Mouse (Mus musculus): ENCODE results near the gene Mxra7. TPM values are rescaled to one million over a fixed set of nuclear protein-coding genes. Genes with fewer than 3 reads are reported as not detected.

Gene Mxra7
- polyA plus RNA-seq, 1 experiment from 2014 or later = 18.4 TPM

DNA sequence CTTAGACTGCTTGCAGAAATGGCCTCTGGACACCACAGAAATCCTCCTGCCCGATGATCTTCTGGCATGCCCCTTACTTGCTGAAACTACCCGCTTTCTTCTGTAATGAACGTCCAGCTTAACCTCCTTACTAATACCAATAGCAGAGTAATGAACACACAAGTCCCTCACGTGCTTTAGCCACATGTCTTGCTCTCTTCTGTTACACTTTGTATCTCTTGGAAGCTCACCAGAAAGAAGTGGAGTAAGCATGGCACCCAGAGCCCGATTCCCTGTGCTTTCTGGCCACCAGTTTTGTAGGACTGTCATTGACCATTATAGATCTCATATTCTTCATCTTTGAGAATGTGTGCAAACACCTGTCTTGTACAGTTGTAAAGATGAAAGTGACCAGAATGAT lies 58.0 kb downstream of the Mxra7 start:
- H3K9me3 ChIP-seq (ENCODE audit: control insufficient read depth, low read length) = no peaks in the 10 kb centered on the region
- no peak for ATAC-seq (ENCODE audit: low FRiP score, low TSS enrichment)
- WGBS = 81% methylated on average over 5 of the region's 5 CpGs

DNA sequence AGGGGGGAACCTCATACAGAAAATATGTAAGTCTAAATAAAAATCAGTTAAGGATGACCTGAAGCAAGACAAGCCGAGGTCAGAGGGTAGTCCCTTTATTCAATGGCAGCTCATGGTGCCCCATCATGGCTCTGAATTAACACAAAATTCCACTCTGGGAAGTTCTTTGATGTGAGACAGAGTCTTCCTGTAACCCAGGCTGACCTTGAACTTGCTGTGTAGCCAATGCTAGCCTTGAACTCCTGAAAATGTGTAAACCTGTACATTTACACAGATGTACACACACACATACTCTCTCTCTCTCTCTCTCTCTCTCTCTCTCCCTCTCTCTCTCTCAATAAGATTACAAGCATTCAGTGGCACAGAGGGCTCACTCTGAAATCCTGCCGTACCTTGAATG lies 62.9 kb downstream of the Mxra7 start:
- Histone ChIP-seq H3K9me3 (ENCODE audit: control insufficient read depth, low read length) (no peaks in the 10 kb centered on the region), H3K27ac (replicated peaks) (no peak overlapping the region), H3K36me3 (ENCODE audit: control insufficient read depth, insufficient read depth, low read length) (no peaks in the 10 kb centered on the region), H3K4me2 (replicated peaks; ENCODE audit: low read depth) (no peak overlapping the region), H3K27me3 (ENCODE audit: control insufficient read depth, insufficient read depth, low read length) (no peaks in the 10 kb centered on the region), H3K4me1 (replicated peaks; ENCODE audit: control insufficient read depth, insufficient read depth) (no peaks in the 10 kb centered on the region), H3K9ac (ENCODE audit: low read length) (no peak overlapping the region), H3K4me3 (ENCODE audit: low read depth, low read length) (no peak overlapping the region)
- WGBS = 90% methylated on average over 2 of the region's 2 CpGs
- TF ChIP-seq EP300 (optimal IDR thresholded peaks at IDR 0.05) (no peak), CTCF (IDR thresholded peaks at IDR 0.05; ENCODE audit: low read depth) (no peak)
- DNase-seq (ENCODE audit: low spot score) (no peak), ATAC-seq (ENCODE audit: low FRiP score, low TSS enrichment) (no peak)

More for the DNA sequence above, 58.0 kb downstream of the Mxra7 start:
- Histone ChIP-seq H3K9ac (ENCODE audit: low read length) (no peak overlapping the region), H3K36me3 (ENCODE audit: control insufficient read depth, insufficient read depth, low read length) (no peaks in the 10 kb centered on the region), H3K4me3 (ENCODE audit: low read depth, low read length) (no peak overlapping the region), H3K4me2 (replicated peaks; ENCODE audit: low read depth) (no peak overlapping the region), H3K27me3 (ENCODE audit: control insufficient read depth, insufficient read depth, low read length) (no peaks in the 10 kb centered on the region), H3K27ac (replicated peaks) (no peak overlapping the region), H3K4me1 (replicated peaks; ENCODE audit: control insufficient read depth, insufficient read depth) (no peaks in the 10 kb centered on the region)
- no peak for TF ChIP-seq CTCF (IDR thresholded peaks at IDR 0.05; ENCODE audit: low read depth)
- no peak for TF ChIP-seq EP300 (optimal IDR thresholded peaks at IDR 0.05)
- no peak for DNase-seq (ENCODE audit: low spot score)

DNA sequence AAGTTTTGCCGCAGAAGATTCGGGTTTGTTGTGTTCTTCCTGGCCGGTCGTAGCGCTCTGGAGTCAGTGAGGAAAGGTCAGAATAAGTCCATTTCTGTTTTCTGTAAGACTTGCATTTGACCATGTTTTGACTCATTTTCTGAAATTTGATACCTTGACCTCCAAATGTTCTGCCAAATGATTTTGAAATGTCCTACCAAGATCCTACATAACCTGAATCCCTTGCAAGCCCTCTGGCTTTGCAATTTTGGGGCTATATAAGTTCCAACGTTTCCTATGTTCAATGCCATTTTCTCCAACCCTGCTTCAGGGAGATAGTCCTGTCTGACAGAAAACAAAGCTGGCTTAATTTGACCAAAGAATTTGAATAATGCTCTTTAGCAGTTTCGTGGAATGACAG lies 63.5 kb downstream of the Mxra7 start:
- H3K9ac ChIP-seq (ENCODE audit: low read length) = no peak overlapping the region
- H3K27me3 ChIP-seq (ENCODE audit: control insufficient read depth, insufficient read depth, low read length) = no peaks in the 10 kb centered on the region
- no peaks in the 10 kb centered on the region for H3K4me1 ChIP-seq (replicated peaks; ENCODE audit: control insufficient read depth, insufficient read depth)
- no peaks in the 10 kb centered on the region for H3K36me3 ChIP-seq (ENCODE audit: control insufficient read depth, insufficient read depth, low read length)
- WGBS = 84% methylated on average over 7 of the region's 7 CpGs
- DNase-seq (ENCODE audit: low spot score) (no peak), ATAC-seq (ENCODE audit: low FRiP score, low TSS enrichment) (no peak)
- H3K4me3 ChIP-seq (ENCODE audit: low read depth, low read length) = no peak overlapping the region
- H3K4me2 ChIP-seq (replicated peaks; ENCODE audit: low read depth) = no peak overlapping the region
- no peak overlapping the region for H3K27ac ChIP-seq (replicated peaks)
- TF ChIP-seq CTCF (IDR thresholded peaks at IDR 0.05; ENCODE audit: low read depth) = no peak
- no peak for TF ChIP-seq EP300 (optimal IDR thresholded peaks at IDR 0.05)
- H3K9me3 ChIP-seq (ENCODE audit: control insufficient read depth, low read length) = no peaks in the 10 kb centered on the region

DNA sequence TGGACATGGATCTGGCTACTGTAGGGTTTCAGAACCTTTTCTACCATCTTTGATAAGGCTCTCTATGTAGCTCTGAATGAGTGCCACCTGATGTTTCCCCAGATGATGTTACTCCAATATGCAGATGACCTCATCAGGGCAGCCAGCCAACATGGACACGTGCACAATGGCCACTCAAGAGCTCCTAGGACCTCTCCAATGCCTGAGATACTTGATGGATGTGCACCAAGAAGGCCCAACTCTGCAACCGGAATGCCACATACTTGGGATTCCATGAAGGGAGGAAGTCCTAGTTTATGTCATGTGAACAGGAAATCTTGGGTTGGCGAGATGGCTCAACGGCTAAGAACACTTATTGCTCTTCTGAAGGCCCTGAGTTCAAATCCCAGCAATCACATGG lies 72.7 kb downstream of the Mxra7 start:
- Histone ChIP-seq H3K4me3 (ENCODE audit: low read depth, low read length) (no peak overlapping the region), H3K27ac (replicated peaks) (no peak overlapping the region), H3K9me3 (ENCODE audit: control insufficient read depth, low read length) (no peaks in the 10 kb centered on the region), H3K36me3 (ENCODE audit: control insufficient read depth, insufficient read depth, low read length) (no peaks in the 10 kb centered on the region), H3K4me2 (replicated peaks; ENCODE audit: low read depth) (no peak overlapping the region), H3K27me3 (ENCODE audit: control insufficient read depth, insufficient read depth, low read length) (no peaks in the 10 kb centered on the region), H3K9ac (ENCODE audit: low read length) (no peak overlapping the region), H3K4me1 (replicated peaks; ENCODE audit: control insufficient read depth, insufficient read depth) (no peaks in the 10 kb centered on the region)
- no peak for ATAC-seq (ENCODE audit: low FRiP score, low TSS enrichment)
- DNase-seq (ENCODE audit: low spot score) = no peak
- 69% methylated on average over 4 of the region's 4 CpGs for WGBS
- TF ChIP-seq CTCF (IDR thresholded peaks at IDR 0.05; ENCODE audit: low read depth) (no peak), EP300 (optimal IDR thresholded peaks at IDR 0.05) (no peak)

DNA sequence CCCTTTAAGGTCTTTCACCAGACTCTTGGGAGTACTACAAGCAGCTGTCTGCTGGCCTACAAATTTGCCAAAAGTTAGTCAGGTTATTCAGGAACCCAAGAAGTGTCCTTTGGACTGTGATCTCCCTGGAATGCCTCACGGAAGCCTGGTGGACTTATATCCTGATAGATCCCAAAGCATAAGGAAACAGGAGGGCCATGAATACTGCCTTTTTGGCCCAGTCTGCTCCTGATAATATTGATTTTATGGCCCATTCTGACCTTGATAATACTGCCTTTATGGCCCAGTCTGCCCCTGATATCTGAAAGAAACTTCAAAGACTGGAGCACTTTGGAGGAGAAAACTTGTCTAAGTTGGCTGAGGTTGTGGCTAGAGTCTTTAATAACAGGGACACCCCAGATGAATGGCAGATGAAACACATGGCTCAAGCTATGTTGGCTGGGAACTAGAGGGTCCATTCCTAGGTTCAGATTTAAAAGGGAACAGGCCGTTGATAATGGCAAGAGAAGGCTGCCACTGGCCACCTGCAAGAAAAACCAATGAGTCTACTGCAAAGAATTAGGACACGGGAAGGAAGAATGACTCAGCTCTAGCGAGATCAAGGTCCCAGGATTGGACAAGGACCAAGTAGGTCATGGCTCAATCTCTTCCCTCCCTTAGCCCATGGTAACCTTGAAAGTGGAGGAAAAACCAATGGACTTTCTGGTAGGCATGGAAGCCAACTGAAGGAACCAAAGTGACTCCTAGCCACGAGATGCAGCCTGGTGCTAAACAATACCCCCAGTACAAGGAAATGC lies 74.0 kb downstream of the Mxra7 start:
- no peak for TF ChIP-seq CTCF (IDR thresholded peaks at IDR 0.05; ENCODE audit: low read depth)
- TF ChIP-seq EP300 (optimal IDR thresholded peaks at IDR 0.05) = no peak
- WGBS = 77% methylated on average over 5 of the region's 5 CpGs
- ATAC-seq (ENCODE audit: low FRiP score, low TSS enrichment) (no peak), DNase-seq (ENCODE audit: low spot score) (no peak)
- H3K4me2 ChIP-seq (replicated peaks; ENCODE audit: low read depth) = no peak overlapping the region
- no peaks in the 10 kb centered on the region for H3K36me3 ChIP-seq (ENCODE audit: control insufficient read depth, insufficient read depth, low read length)
- no peaks in the 10 kb centered on the region for H3K9me3 ChIP-seq (ENCODE audit: control insufficient read depth, low read length)
- no peak overlapping the region for H3K9ac ChIP-seq (ENCODE audit: low read length)
- H3K27me3 ChIP-seq (ENCODE audit: control insufficient read depth, insufficient read depth, low read length) = no peaks in the 10 kb centered on the region
- H3K4me1 ChIP-seq (replicated peaks; ENCODE audit: control insufficient read depth, insufficient read depth) = no peaks in the 10 kb centered on the region
- no peak overlapping the region for H3K27ac ChIP-seq (replicated peaks)
- no peak overlapping the region for H3K4me3 ChIP-seq (ENCODE audit: low read depth, low read length)

Other genes with a start within 250 kb of the Mxra7 start
- gene Ube2o, start 246.6 kb downstream of the Mxra7 start, polyA plus RNA-seq (2015; fragmentation: Nextera tagmentation; extraction: Ambion mirVana) = 4.7 and 5.3 TPM in 2 replicates
- 0.10 TPM in 1 of 2 replicates, not detected in the other for gene Aanat, start 241.6 kb downstream of the Mxra7 start, polyA plus RNA-seq (2015; fragmentation: Nextera tagmentation; extraction: Ambion mirVana)
- 5.7 and 6.1 TPM in 2 replicates for gene Rhbdf2, start 201.0 kb downstream of the Mxra7 start, polyA plus RNA-seq (2015; fragmentation: Nextera tagmentation; extraction: Ambion mirVana)
- gene Prcd, start 174.5 kb downstream of the Mxra7 start, polyA plus RNA-seq (2015; fragmentation: Nextera tagmentation; extraction: Ambion mirVana) = 2.6 and 2.7 TPM in 2 replicates
- 22.1 and 22.2 TPM in 2 replicates for gene Cygb, start 173.7 kb downstream of the Mxra7 start, polyA plus RNA-seq (2015; fragmentation: Nextera tagmentation; extraction: Ambion mirVana)
- not detected in 2 replicates for gene St6galnac1, start 52.5 kb downstream of the Mxra7 start, polyA plus RNA-seq (2015; fragmentation: Nextera tagmentation; extraction: Ambion mirVana)
- gene Mettl23, start 15.2 kb upstream of the Mxra7 start, polyA plus RNA-seq (2015; fragmentation: Nextera tagmentation; extraction: Ambion mirVana) = 40.6 and 44.5 TPM in 2 replicates
- 31.8 and 33.2 TPM in 2 replicates for gene Jmjd6, start 15.4 kb upstream of the Mxra7 start, polyA plus RNA-seq (2015; fragmentation: Nextera tagmentation; extraction: Ambion mirVana)
- gene Mfsd11, start 24.4 kb upstream of the Mxra7 start, polyA plus RNA-seq (2015; fragmentation: Nextera tagmentation; extraction: Ambion mirVana) = 31.5 and 34.6 TPM in 2 replicates
- 403 and 419 TPM in 2 replicates for gene Srsf2, start 25.0 kb upstream of the Mxra7 start, polyA plus RNA-seq (2015; fragmentation: Nextera tagmentation; extraction: Ambion mirVana)
- 0.30 and 0.57 TPM in 2 replicates for gene Mgat5b, start 90.8 kb upstream of the Mxra7 start, polyA plus RNA-seq (2015; fragmentation: Nextera tagmentation; extraction: Ambion mirVana)